Mouse (Mus musculus) E14TG2a.4 (cell line): Measurements from ENCODE around the gene Slc19a1.

Experiments
- H3K27me3 ChIP-seq: 2 replicates; pipeline ENCODE4 v1.6.1; 2014; ENCODE audit warnings: low read length, control low read depth; ENCODE audit not compliant: insufficient read depth
- H3K36me3 ChIP-seq: 2 replicates; pipeline ENCODE4 v1.6.1; 2014; ENCODE audit warnings: low read length, control low read depth; ENCODE audit not compliant: insufficient read depth
- H3K4me1 ChIP-seq: replicated peaks from 2 replicates; pipeline ENCODE4 v1.6.1; 2014; ENCODE audit warnings: low read depth, low read length, control low read depth
- H3K4me3 ChIP-seq: replicated peaks from 2 replicates; pipeline ENCODE4 v1.5.1; 2014; ENCODE audit warnings: mild to moderate bottlenecking, low read length
- H3K9me3 ChIP-seq: 2 replicates; pipeline ENCODE4 v1.6.1; 2014; ENCODE audit warnings: low read length, control low read depth
- CTCF ChIP-seq: conservative IDR thresholded peaks from 2 replicates; pipeline ENCODE4 v1.5.1; 2014; ENCODE audit warnings: low read length
- NANOG ChIP-seq: IDR thresholded peaks from 2 replicates; pipeline ENCODE4 v1.6.1; 2014; ENCODE audit warnings: borderline replicate concordance, low read length, mixed read lengths
- POU5F1 ChIP-seq: IDR thresholded peaks from 2 replicates; pipeline ENCODE4 v1.6.1; 2014; ENCODE audit warnings: low read length, borderline replicate concordance

The Slc19a1 gene

GRCm38 (mm10) chr10:77031768-77032375 lies at the start of gene Slc19a1:
Gene Slc19a1 (plus strand): TSS chr10:77032241.
- peak within 1 kb of the TSS; percentile 89 for H3K4me3 ChIP-seq
- no peaks in the 10 kb centered on the region for H3K9me3 ChIP-seq
- H3K4me1 ChIP-seq: peaks cover 47% of the 10 kb centered on the region
- H3K36me3 ChIP-seq: peaks cover 25% of the 10 kb centered on the region
- H3K27me3 ChIP-seq: peaks cover 22% of the 10 kb centered on the region
- no peak for TF ChIP-seq POU5F1
- no peak for TF ChIP-seq CTCF
- no peak for TF ChIP-seq NANOG

- Histone ChIP-seq H3K27me3 (peaks cover 31% of the 10 kb centered on the region), H3K36me3 (no peaks in the 10 kb centered on the region)
- TF ChIP-seq NANOG: no peak
- TF ChIP-seq POU5F1: no peak
- TF ChIP-seq CTCF: no peak
Measured at GRCm38 (mm10) chr10:76988586-76988985, 43.5 kb upstream of the Slc19a1 start.

GRCm38 (mm10) chr10:76992456-76992855 lies 39.6 kb upstream of the Slc19a1 start:
- TF ChIP-seq CTCF (no peak), NANOG (no peak), POU5F1 (no peak)
- H3K4me1 ChIP-seq: no peaks in the 10 kb centered on the region
- H3K36me3 ChIP-seq: no peaks in the 10 kb centered on the region
- peaks cover 11% of the 10 kb centered on the region for H3K27me3 ChIP-seq
- no peaks in the 10 kb centered on the region for H3K9me3 ChIP-seq
- no peak overlapping the region for H3K4me3 ChIP-seq

More at GRCm38 (mm10) chr10:76988586-76988985, 43.5 kb upstream of the Slc19a1 start:
- H3K4me3 ChIP-seq: no peak overlapping the region
- H3K9me3 ChIP-seq: no peaks in the 10 kb centered on the region
- H3K4me1 ChIP-seq: no peaks in the 10 kb centered on the region

GRCm38 (mm10) chr10:76997759-76998513 lies 34.1 kb upstream of the Slc19a1 start:
- TF ChIP-seq POU5F1: no peak
- TF ChIP-seq CTCF: no peak
- no peak for TF ChIP-seq NANOG
- H3K4me3 ChIP-seq: no peak overlapping the region
- H3K4me1 ChIP-seq: no peaks in the 10 kb centered on the region
- peaks cover 4% of the 10 kb centered on the region; the same call in 1 of the 2 replicates for H3K9me3 ChIP-seq
- H3K27me3 ChIP-seq: no peaks in the 10 kb centered on the region
- no peaks in the 10 kb centered on the region for H3K36me3 ChIP-seq

- Histone ChIP-seq H3K9me3 (peaks cover 4% of the 10 kb centered on the region; the same call in 1 of the 2 replicates), H3K27me3 (no peaks in the 10 kb centered on the region), H3K4me3 (no peak overlapping the region), H3K36me3 (no peaks in the 10 kb centered on the region), H3K4me1 (peaks cover 27% of the 10 kb centered on the region)
- TF ChIP-seq POU5F1 (no peak), NANOG (no peak), CTCF (no peak)
Measured at GRCm38 (mm10) chr10:77004936-77005335, 27.1 kb upstream of the Slc19a1 start.

GRCm38 (mm10) chr10:77007433-77008108 lies 24.5 kb upstream of the Slc19a1 start:
- Histone ChIP-seq H3K36me3 (no peaks in the 10 kb centered on the region), H3K27me3 (no peaks in the 10 kb centered on the region), H3K9me3 (no peaks in the 10 kb centered on the region), H3K4me1 (peaks cover 39% of the 10 kb centered on the region), H3K4me3 (peak overlapping the region; percentile 61)
- no peak for TF ChIP-seq CTCF
- TF ChIP-seq NANOG: no peak
- TF ChIP-seq POU5F1: no peak

- H3K9me3 ChIP-seq: no peaks in the 10 kb centered on the region
- peaks cover 39% of the 10 kb centered on the region for H3K4me1 ChIP-seq
- H3K36me3 ChIP-seq: no peaks in the 10 kb centered on the region
- no peak for TF ChIP-seq POU5F1
- TF ChIP-seq CTCF: no peak
- no peak for TF ChIP-seq NANOG
- peak overlapping the region; percentile 61 for H3K4me3 ChIP-seq
- H3K27me3 ChIP-seq: no peaks in the 10 kb centered on the region
Measured at GRCm38 (mm10) chr10:77008109-77008561, 23.9 kb upstream of the Slc19a1 start.

GRCm38 (mm10) chr10:77008698-77009097 lies 23.3 kb upstream of the Slc19a1 start:
- no peaks in the 10 kb centered on the region for H3K9me3 ChIP-seq
- H3K4me3 ChIP-seq: no peak overlapping the region
- no peaks in the 10 kb centered on the region for H3K36me3 ChIP-seq
- H3K27me3 ChIP-seq: no peaks in the 10 kb centered on the region
- H3K4me1 ChIP-seq: peaks cover 39% of the 10 kb centered on the region
- TF ChIP-seq CTCF (no peak), POU5F1 (no peak), NANOG (no peak)
